Mouse (Mus musculus): Measurements from ENCODE around the gene Tcp11l1.
A peak's percentile ranks its signal among the peaks of the same experiment; 100 is the strongest.

Tcp11l1 gene

GRCm38 (mm10) chr2:104711585-104712485, at the start of gene Tcp11l1:
Tcp11l1 (minus strand) TSS chr2:104712169.
- DNase-seq (ENCODE audit: low read depth, low spot score) = no peak

GRCm38 (mm10) chr2:104750611-104751010, 38.6 kb upstream of the Tcp11l1 start:
- DNase-seq (ENCODE audit: low read depth, low spot score) = no peak

GRCm38 (mm10) chr2:104748652-104749183, 36.7 kb upstream of the Tcp11l1 start:
- DNase-seq (ENCODE audit: low read depth, low spot score) = no peak

- DNase-seq (ENCODE audit: low read depth, low spot score) = no peak
Measured at GRCm38 (mm10) chr2:104746251-104746650, 34.3 kb upstream of the Tcp11l1 start.

- no peak for DNase-seq (ENCODE audit: low read depth, low spot score)
Measured at GRCm38 (mm10) chr2:104743971-104744370, 32.0 kb upstream of the Tcp11l1 start.

GRCm38 (mm10) chr2:104743160-104743559, 31.2 kb upstream of the Tcp11l1 start:
- no peak for DNase-seq (ENCODE audit: low read depth, low spot score)

GRCm38 (mm10) chr2:104742741-104743064, 30.7 kb upstream of the Tcp11l1 start, which contains the start of gene Depdc7:
Depdc7 (minus strand) TSS chr2:104742878.
- DNase-seq (ENCODE audit: low read depth, low spot score) = peak; percentile 67

GRCm38 (mm10) chr2:104741896-104742740, 30.1 kb upstream of the Tcp11l1 start:
- DNase-seq (ENCODE audit: low read depth, low spot score) = no peak

- DNase-seq (ENCODE audit: low read depth, low spot score) = no peak
Measured at GRCm38 (mm10) chr2:104741015-104741758, 29.2 kb upstream of the Tcp11l1 start.

- no peak for DNase-seq (ENCODE audit: low read depth, low spot score)
Measured at GRCm38 (mm10) chr2:104740248-104740949, 28.4 kb upstream of the Tcp11l1 start.

GRCm38 (mm10) chr2:104739691-104740090, 27.7 kb upstream of the Tcp11l1 start:
- DNase-seq (ENCODE audit: low read depth, low spot score) = no peak

GRCm38 (mm10) chr2:104736241-104736640, 24.3 kb upstream of the Tcp11l1 start:
- DNase-seq (ENCODE audit: low read depth, low spot score) = no peak

- DNase-seq (ENCODE audit: low read depth, low spot score) = no peak
Measured at GRCm38 (mm10) chr2:104732562-104733256, 20.7 kb upstream of the Tcp11l1 start.

GRCm38 (mm10) chr2:104732033-104732444, 20.1 kb upstream of the Tcp11l1 start:
- DNase-seq (ENCODE audit: low read depth, low spot score) = no peak

- DNase-seq (ENCODE audit: low read depth, low spot score) = no peak
Measured at GRCm38 (mm10) chr2:104727369-104727768, 15.4 kb upstream of the Tcp11l1 start.

GRCm38 (mm10) chr2:104722021-104722420, 10.1 kb upstream of the Tcp11l1 start:
- DNase-seq (ENCODE audit: low read depth, low spot score) = no peak

GRCm38 (mm10) chr2:104717827-104718226, 5.9 kb upstream of the Tcp11l1 start:
- no peak for DNase-seq (ENCODE audit: low read depth, low spot score)

GRCm38 (mm10) chr2:104717231-104717735, 5.3 kb upstream of the Tcp11l1 start:
- no peak for DNase-seq (ENCODE audit: low read depth, low spot score)

- no peak for DNase-seq (ENCODE audit: low read depth, low spot score)
Measured at GRCm38 (mm10) chr2:104716279-104716678, 4.3 kb upstream of the Tcp11l1 start, which contains the start of gene Pin1rt1. Pin1rt1 (minus strand) TSS chr2:104716379.

- DNase-seq (ENCODE audit: low read depth, low spot score) = no peak
Measured at GRCm38 (mm10) chr2:104714254-104714691, 2.3 kb upstream of the Tcp11l1 start.
